Mouse (Mus musculus): ENCODE data around the gene Lrrfip1. TPM values are rescaled to one million over a fixed set of nuclear protein-coding genes. Genes with fewer than 3 reads are reported as not detected.

Gene Lrrfip1
- polyA plus RNA-seq, 1 experiment from 2014 or later: 65.4 TPM

DNA sequence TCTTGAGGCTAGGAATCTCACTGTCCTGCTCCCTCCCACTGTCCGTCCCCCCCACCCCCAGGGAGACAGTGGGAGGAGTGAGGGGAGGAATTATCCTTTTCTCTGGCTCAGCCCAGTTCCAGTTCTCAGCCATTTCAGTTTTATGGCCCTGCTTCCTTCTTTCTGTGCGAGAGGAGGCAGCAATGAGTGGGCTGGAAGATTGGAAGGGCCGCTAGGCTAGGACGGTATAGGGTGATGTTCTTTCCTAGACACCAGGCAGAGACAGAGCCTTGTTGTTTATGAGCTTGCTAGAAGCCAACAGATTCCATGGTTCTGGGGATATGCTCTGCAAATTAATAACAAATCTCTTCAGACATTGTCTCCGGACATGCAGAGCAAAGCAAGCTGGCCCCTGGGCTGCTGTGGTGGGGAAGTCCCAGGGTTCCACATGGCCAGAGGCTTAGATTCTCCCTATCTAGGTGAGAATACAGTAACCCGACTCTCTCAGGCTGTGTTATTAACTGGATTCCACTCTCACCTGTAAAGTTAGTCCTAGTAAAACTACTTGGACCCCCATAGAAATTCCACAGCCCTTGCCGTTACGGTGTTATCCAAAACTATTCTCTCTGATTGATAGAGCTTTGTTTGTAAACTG is 53.0 kb downstream of the Lrrfip1 start:
- H3K4me1 ChIP-seq: peaks cover 40% of the 10 kb centered on the region
- H3K36me3 ChIP-seq: no peaks in the 10 kb centered on the region
- peak overlapping the region; percentile 61; the same call in 1 of the 2 replicates for H3K4me3 ChIP-seq (replicated peaks)
- H3K9ac ChIP-seq: no peak overlapping the region
- H3K27me3 ChIP-seq (replicated peaks): no peaks in the 10 kb centered on the region
- H3K9me3 ChIP-seq: no peaks in the 10 kb centered on the region
- H3K4me2 ChIP-seq: peak overlapping the region; percentile 81
- 56% methylated on average over 8 of the region's 8 CpGs for WGBS
- H3K27ac ChIP-seq: peak overlapping the region; percentile 17; the same call in 1 of the 2 replicates
- ATAC-seq (ENCODE audit: insufficient read depth, low FRiP score, low read depth): no peak

DNA sequence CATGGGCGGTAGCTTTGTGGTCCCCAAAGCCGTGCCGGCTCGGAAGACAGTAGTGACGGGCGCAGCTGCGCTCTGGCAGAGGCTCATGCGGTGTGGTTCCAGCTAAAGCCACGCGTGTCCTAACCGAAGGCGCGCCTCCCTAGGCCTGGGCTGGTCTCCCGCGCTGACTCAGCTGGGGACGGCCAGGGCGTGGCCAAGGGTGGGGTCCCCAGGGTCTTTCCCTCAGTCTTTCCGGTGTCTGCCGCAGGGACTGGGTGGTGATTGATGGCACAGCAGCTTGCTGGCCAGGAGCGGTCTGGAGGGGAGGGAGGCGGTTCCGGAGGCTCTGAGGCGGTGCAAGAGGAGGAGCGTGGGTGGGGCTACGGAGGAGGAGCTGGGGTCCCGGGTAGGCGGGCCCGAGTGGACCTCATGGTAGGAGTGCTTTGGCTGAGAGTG is 54.2 kb downstream of the Lrrfip1 start:
- no peaks in the 10 kb centered on the region for H3K9me3 ChIP-seq
- peak overlapping the region; percentile 90 for H3K27ac ChIP-seq
- H3K4me3 ChIP-seq (replicated peaks): peak overlapping the region; percentile 61
- H3K9ac ChIP-seq: peak overlapping the region; percentile 12; the same call in 1 of the 2 replicates
- no peaks in the 10 kb centered on the region for H3K27me3 ChIP-seq (replicated peaks)
- ATAC-seq (ENCODE audit: insufficient read depth, low FRiP score, low read depth): peak; percentile 94
- H3K36me3 ChIP-seq: no peaks in the 10 kb centered on the region
- peak overlapping the region; percentile 81 for H3K4me2 ChIP-seq
- H3K4me1 ChIP-seq: peaks cover 48% of the 10 kb centered on the region
- WGBS: under 1% methylated on average over 28 of the region's 28 CpGs

DNA sequence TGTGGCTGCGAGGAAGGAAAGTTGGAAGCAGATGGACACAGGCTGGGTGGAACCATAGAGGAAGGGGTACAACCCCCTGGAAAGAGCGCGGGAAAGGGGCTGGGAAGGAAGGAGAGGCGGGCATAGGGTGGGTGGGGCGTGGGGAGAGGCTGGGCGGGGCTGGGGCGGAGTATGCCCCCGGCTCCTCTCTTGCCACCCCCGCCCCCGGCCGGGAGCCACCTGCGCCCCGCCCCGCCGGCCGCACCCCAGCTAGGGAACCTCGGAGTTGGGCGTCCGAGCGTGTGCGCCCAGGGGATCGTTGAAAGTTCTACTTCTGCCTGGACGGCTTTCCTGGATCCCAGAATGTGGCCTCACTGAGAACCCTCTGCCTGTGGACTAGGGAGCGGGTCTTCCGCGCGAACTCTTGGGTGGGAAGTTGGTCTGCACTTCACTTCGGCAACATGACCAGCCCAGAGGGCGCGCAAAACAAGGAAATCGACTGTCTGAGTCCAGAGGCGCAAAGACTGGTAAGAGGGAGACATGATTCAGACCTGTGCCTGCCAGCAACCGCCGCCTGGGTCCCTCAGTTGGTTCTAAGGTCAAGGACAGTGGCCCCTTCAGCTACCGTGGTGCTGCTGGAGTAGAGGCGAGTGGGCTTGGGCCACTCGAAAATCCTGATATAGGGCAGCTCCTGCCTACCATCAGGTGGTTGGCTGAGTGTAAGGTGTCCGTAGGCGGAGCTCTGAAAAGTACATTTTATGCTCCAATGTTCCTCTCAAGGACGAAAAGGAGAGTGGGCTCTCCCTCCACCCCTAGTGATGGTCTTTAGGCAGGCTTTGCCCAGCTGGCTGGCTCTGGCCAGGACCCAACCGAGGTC is 54.9 kb downstream of the Lrrfip1 start:
- Histone ChIP-seq H3K4me2 (peak overlapping the region; percentile 81), H3K4me3 (replicated peaks) (peak overlapping the region; percentile 61), H3K27me3 (replicated peaks) (no peaks in the 10 kb centered on the region), H3K9ac (peak overlapping the region; percentile 51), H3K9me3 (no peaks in the 10 kb centered on the region), H3K27ac (peak overlapping the region; percentile 90), H3K4me1 (peaks cover 48% of the 10 kb centered on the region), H3K36me3 (no peaks in the 10 kb centered on the region)
- 4% methylated on average over 23 of the region's 41 CpGs for WGBS
- peak; percentile 78 for ATAC-seq (ENCODE audit: insufficient read depth, low FRiP score, low read depth)

DNA sequence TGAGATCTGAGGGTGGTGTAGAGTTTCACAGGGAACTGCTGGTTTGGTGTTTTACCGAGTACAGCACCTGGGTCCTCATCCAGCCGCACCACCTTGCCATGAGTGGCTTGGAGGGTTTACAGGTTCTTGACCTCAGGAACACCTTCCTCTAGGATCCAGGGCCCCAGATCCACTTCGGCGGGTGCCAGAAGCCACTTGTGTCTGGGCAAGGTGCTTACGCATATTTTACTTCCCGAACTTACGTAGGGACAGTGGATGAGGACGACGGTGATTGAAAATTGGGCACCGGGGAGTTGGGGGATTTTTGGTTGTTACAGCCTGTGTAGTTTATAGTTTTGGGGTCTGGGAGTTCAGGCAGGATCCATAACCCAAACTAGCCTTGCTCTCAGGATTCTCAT is 55.5 kb downstream of the Lrrfip1 start:
- peak overlapping the region; percentile 81 for H3K4me2 ChIP-seq
- peaks cover 48% of the 10 kb centered on the region for H3K4me1 ChIP-seq

DNA sequence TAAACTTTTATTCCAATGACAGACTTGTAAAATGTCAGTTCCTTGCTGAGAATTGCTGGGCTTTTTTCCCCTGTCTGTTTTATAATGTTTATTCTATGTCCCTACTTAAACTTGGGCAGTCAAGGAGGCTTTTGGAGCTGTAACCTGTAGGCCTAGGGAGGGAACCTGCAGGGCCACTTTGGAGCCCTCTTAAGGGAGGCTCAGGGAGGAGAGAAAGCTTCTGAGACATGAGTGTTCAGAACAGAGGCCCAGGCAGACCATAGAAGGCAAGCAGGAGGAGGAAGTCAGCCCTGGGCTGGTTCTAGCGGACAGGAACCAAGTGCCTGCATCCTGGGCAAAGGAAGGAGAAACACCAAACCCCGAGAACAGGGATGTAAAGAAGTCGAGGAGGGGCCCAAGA is 56.3 kb downstream of the Lrrfip1 start:
- Histone ChIP-seq H3K27ac (peak overlapping the region; percentile 70), H3K27me3 (replicated peaks) (no peaks in the 10 kb centered on the region), H3K9ac (peak overlapping the region; percentile 2; the same call in 1 of the 2 replicates), H3K4me2 (peak overlapping the region; percentile 81), H3K9me3 (no peaks in the 10 kb centered on the region), H3K4me1 (peaks cover 49% of the 10 kb centered on the region), H3K36me3 (no peaks in the 10 kb centered on the region), H3K4me3 (replicated peaks) (peak overlapping the region; percentile 61)
- no peak for ATAC-seq (ENCODE audit: insufficient read depth, low FRiP score, low read depth)
- WGBS: 59% methylated on average over 3 of the region's 3 CpGs

More for the DNA sequence above, 55.5 kb downstream of the Lrrfip1 start:
- peak overlapping the region; percentile 61 for H3K4me3 ChIP-seq (replicated peaks)
- no peaks in the 10 kb centered on the region for H3K36me3 ChIP-seq
- no peaks in the 10 kb centered on the region for H3K9me3 ChIP-seq
- no peaks in the 10 kb centered on the region for H3K27me3 ChIP-seq (replicated peaks)
- peak overlapping the region; percentile 51 for H3K9ac ChIP-seq
- no peak for ATAC-seq (ENCODE audit: insufficient read depth, low FRiP score, low read depth)
- WGBS: 37% methylated on average over 10 of the region's 10 CpGs
- H3K27ac ChIP-seq: peak overlapping the region; percentile 90

DNA sequence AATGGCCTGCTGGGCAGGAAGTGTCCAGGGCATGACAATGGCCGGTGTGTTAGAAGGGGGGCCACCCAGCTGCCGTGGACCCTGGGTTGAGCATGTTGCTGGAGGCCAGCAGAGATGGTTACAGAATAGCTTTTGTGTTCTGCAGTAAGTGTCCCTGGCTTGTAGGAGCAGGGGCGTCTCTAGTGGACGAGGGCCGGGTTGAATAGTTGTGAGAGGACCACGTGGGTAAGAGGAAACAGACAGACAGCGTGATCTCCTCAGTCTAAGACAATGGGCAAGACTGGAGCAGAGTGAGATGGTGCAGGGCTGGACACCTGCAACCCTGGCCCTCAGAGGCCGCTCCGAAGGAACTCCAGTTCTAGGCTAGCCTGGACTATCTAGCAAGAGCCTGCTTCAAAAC is 57.2 kb downstream of the Lrrfip1 start:
- H3K9me3 ChIP-seq: no peaks in the 10 kb centered on the region
- ATAC-seq (ENCODE audit: insufficient read depth, low FRiP score, low read depth): no peak
- peaks cover 55% of the 10 kb centered on the region for H3K4me1 ChIP-seq
- peak overlapping the region; percentile 81 for H3K4me2 ChIP-seq
- no peaks in the 10 kb centered on the region for H3K27me3 ChIP-seq (replicated peaks)
- H3K9ac ChIP-seq: no peak overlapping the region
- H3K27ac ChIP-seq: peak overlapping the region; percentile 70; the same call in 1 of the 2 replicates
- WGBS: 75% methylated on average over 9 of the region's 9 CpGs
- H3K4me3 ChIP-seq (replicated peaks): 0 out of 2 replicates have a peak overlapping the region, but pooled peaks have one; percentile 3
- H3K36me3 ChIP-seq: no peaks in the 10 kb centered on the region

DNA sequence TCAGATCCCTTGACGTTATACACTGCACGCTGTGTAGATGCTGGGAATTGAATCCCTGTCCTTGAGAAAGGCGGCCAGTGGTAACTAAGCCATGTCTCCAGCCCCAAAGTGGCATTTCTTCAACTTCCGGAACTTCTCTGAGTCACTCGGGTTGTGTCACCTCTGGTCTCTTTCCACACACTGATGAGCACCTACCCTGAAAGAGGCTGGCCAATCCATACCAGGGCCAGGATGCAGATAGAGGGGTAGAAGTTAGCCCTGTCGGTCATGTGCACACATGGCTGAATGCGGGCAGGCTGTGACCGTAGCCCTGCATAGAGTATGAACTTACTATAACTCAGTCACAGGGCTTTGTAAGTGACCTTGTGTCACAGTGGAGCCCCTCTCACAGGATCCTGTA is 57.9 kb downstream of the Lrrfip1 start:
- ATAC-seq (ENCODE audit: insufficient read depth, low FRiP score, low read depth): no peak
- Histone ChIP-seq H3K4me2 (peak overlapping the region; percentile 81; the same call in 1 of the 2 replicates), H3K4me1 (peaks cover 57% of the 10 kb centered on the region), H3K9me3 (no peaks in the 10 kb centered on the region), H3K9ac (no peak overlapping the region), H3K27me3 (replicated peaks) (no peaks in the 10 kb centered on the region), H3K4me3 (replicated peaks) (no peak overlapping the region), H3K27ac (0 out of 2 replicates have a peak overlapping the region, but pooled peaks have one; percentile 1), H3K36me3 (no peaks in the 10 kb centered on the region)
- WGBS: 84% methylated on average over 8 of the region's 8 CpGs

DNA sequence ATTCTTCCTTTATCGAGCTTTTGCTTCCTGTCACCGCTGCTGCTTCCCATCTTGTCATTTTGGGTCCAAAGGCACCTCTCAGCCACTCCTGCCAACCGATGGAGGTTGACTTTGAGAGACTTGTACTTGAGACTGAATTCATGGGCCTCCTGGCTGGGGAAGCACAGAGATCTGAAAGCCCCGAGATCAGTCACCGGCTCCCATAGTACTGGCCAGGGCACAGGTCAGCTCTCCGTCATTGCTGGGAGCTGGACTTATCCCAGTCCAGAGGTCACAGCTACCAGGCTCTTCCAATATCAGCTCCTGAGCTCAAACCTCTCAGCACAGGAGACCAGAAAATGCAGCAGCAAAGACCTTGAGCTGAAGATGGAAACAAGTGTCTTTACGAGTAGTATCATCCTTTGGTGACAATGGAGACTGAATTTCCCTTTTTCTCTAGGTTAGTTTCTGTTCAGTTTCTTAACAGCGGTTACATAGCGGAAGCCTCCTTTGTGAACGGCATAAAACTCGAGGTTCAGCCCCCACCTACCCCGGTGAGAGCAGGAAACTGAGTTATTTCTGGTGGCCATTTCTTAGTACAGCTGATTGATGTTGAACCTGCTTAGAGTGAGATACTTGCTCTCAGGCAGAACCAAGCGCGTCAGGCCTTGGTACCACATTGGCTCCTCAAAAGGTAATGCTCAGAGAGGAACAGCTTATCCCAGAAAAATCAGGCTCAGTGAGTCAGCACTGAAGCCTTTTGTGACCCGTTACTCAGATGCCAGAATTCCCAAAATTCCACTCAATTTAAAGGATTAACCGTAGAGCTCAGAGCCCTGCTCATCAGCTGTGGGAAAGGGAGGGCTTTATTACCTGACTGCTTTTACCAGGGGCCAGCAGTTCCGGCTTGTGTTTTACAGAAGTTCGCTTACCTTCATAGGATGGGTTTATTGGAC is 59.0 kb downstream of the Lrrfip1 start:
- Histone ChIP-seq H3K27ac (peak overlapping the region; percentile 46; the same call in 1 of the 2 replicates), H3K9me3 (no peaks in the 10 kb centered on the region), H3K4me1 (peaks cover 59% of the 10 kb centered on the region), H3K9ac (no peak overlapping the region), H3K36me3 (no peaks in the 10 kb centered on the region), H3K27me3 (replicated peaks) (no peaks in the 10 kb centered on the region), H3K4me3 (replicated peaks) (no peak overlapping the region), H3K4me2 (peak overlapping the region; percentile 14; the same call in 1 of the 2 replicates)
- no peak for ATAC-seq (ENCODE audit: insufficient read depth, low FRiP score, low read depth)
- 60% methylated on average over 18 of the region's 18 CpGs for WGBS

DNA sequence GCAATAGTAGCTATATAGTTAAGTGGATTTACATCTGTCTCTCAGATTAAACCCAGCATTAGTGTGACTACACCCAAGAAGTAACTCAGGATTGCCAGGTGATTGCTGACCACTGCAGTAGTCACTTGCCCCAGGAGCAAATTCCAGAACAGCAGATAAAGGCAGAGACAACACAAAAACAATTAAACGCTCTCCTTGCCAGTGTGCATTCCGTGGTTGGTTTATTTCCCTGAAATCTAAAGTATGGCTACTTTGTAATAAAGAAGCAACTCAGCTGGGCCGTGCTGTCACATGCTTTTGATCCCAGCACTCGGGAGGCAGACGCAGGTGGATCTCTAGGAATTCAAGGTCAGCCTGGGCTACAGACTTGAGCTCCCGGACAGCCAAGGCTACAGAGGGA is 59.7 kb downstream of the Lrrfip1 start:
- 73% methylated on average over 6 of the region's 6 CpGs for WGBS
- Histone ChIP-seq H3K27me3 (replicated peaks) (no peaks in the 10 kb centered on the region), H3K4me1 (peaks cover 62% of the 10 kb centered on the region), H3K27ac (0 out of 2 replicates have a peak overlapping the region, but pooled peaks have one; percentile 8), H3K4me2 (no peak overlapping the region), H3K9me3 (no peaks in the 10 kb centered on the region), H3K9ac (no peak overlapping the region), H3K36me3 (no peaks in the 10 kb centered on the region), H3K4me3 (replicated peaks) (no peak overlapping the region)
- no peak for ATAC-seq (ENCODE audit: insufficient read depth, low FRiP score, low read depth)

DNA sequence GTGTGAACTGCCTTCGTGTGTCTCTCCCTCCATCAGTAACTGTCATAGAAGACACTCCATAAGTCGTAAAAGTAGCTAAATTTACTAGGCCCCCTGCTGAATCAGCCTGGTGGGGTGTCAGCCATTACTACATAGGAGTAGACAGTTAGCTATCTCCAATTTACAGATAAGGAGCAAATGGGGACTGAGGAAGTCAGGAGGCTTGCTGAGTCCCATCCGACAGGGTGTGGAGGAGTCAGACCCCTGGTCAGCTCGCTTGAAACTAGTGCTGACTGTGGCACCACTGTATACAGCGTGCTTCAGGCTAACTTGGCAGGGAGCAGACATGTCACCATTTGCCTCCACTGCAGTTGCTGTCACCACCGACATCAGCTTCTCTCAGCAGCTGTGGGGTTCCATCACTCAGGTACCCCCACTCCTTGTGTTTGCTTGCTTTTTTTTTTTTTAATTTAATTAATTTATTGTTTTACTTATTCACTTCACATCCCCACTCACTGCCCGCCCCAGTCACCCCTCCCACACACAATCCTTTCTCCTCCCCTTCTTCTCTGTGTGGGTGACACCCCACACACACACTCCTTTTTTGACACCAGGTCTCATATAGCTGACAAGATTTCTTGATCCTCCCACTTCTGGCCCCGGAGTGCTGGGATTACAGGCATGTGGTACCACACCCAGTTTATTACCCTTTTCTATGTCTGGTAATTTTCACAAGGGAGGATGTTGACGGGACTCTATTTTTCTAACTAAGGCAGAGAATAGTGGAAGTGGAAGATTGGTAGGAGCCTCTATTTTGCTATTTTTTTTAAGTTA is 61.5 kb downstream of the Lrrfip1 start:
- no peaks in the 10 kb centered on the region for H3K27me3 ChIP-seq (replicated peaks)
- peak overlapping the region; percentile 55 for H3K27ac ChIP-seq
- H3K9ac ChIP-seq: no peak overlapping the region
- WGBS: 53% methylated on average over 9 of the region's 9 CpGs
- ATAC-seq (ENCODE audit: insufficient read depth, low FRiP score, low read depth): no peak
- no peak overlapping the region for H3K4me3 ChIP-seq (replicated peaks)
- H3K4me1 ChIP-seq: peaks cover 55% of the 10 kb centered on the region
- H3K4me2 ChIP-seq: no peak overlapping the region
- no peaks in the 10 kb centered on the region for H3K36me3 ChIP-seq
- no peaks in the 10 kb centered on the region for H3K9me3 ChIP-seq
